Mouse (Mus musculus) megakaryocyte, embryonic 14.5 days (primary cell): Measurements from ENCODE around the gene Haus3. TPM values are rescaled to one million over a fixed set of nuclear protein-coding genes. Genes with fewer than 3 reads are reported as not detected.

Experiments
- H3K27me3 ChIP-seq: replicated peaks from 2 replicates; pipeline ENCODE3; 2012; ENCODE audit warnings: inconsistent platforms
- H3K36me3 ChIP-seq: replicated peaks from 2 replicates; pipeline ENCODE3; 2012; ENCODE audit warnings: low read length, inconsistent platforms, mixed read lengths
- H3K4me1 ChIP-seq: 2 replicates; pipeline ENCODE4 v1.6.1; 2012; ENCODE audit warnings: inconsistent platforms
- H3K4me3 ChIP-seq: replicated peaks from 2 replicates; pipeline ENCODE3; 2012; ENCODE audit warnings: moderate library complexity, mild to moderate bottlenecking, inconsistent platforms
- H3K9me3 ChIP-seq: 2 replicates; pipeline ENCODE4 v1.6.1; 2012; ENCODE audit warnings: inconsistent platforms
- FLI1 ChIP-seq: IDR thresholded peaks from 2 replicates; pipeline ENCODE4 v1.6.1; 2012; ENCODE audit warnings: low read length, inconsistent platforms, mixed read lengths
- GATA1 ChIP-seq: IDR thresholded peaks from 3 replicates; pipeline ENCODE4 v1.6.1; 2012; ENCODE audit warnings: mixed read lengths, low read length, inconsistent platforms, borderline replicate concordance
- polyA plus RNA-seq: library from polyadenylated mRNA; stranded (reverse); fragments of >175 nt; gene quantifications from 2 replicates; pipeline ENCODE4 v1.2.3, GENCODE M21; 2012; ENCODE audit warnings: low replicate concordance; ENCODE audit not compliant: insufficient read depth

The Haus3 gene
- polyA plus RNA-seq, 1 experiment, result 1.6 TPM

- Histone ChIP-seq H3K4me1 (peaks cover 65% of the 10 kb centered on the region), H3K36me3 (no peaks in the 10 kb centered on the region), H3K4me3 (no peak overlapping the region), H3K27me3 (peaks cover 4% of the 10 kb centered on the region), H3K9me3 (peaks cover 6% of the 10 kb centered on the region)
- TF ChIP-seq GATA1, result no peak
- TF ChIP-seq FLI1, result no peak
Observed at GRCm38 (mm10) chr5:34201396-34201795, 32.1 kb upstream of the Haus3 start.

DNA sequence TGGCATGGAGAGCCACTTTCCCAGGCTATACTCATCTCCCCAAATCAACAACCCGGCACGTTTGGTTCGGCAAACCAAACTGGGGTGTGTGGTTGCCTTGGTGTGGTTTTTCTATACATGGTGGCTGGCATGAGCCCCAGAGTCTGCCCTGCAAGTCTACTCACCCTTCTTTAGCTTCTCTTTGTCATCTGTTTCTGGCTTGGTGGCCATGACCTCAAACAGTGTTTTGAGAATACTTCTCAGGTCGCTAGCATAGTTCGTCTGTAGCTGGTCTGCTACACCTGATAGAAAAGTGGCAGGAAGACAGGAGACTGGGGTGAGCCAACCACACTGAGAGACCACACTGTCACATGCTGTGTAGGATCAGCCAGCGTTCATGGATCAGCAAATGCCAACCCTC is 29.3 kb upstream of the Haus3 start:
- H3K27me3 ChIP-seq, result peaks cover 4% of the 10 kb centered on the region
- H3K4me3 ChIP-seq, result no peak overlapping the region
- peaks cover 67% of the 10 kb centered on the region for H3K4me1 ChIP-seq
- no peaks in the 10 kb centered on the region for H3K36me3 ChIP-seq
- no peak for TF ChIP-seq GATA1
- no peak for TF ChIP-seq FLI1
- peaks cover 6% of the 10 kb centered on the region for H3K9me3 ChIP-seq

- Histone ChIP-seq H3K4me3 (no peak overlapping the region), H3K9me3 (peaks cover 6% of the 10 kb centered on the region), H3K4me1 (peaks cover 67% of the 10 kb centered on the region), H3K36me3 (no peaks in the 10 kb centered on the region), H3K27me3 (peaks cover 4% of the 10 kb centered on the region)
- TF ChIP-seq GATA1 (no peak), FLI1 (no peak)
Observed at GRCm38 (mm10) chr5:34197243-34197642, 27.9 kb upstream of the Haus3 start.

- Histone ChIP-seq H3K27me3 (peaks cover 4% of the 10 kb centered on the region), H3K4me3 (peak overlapping the region; percentile 1), H3K4me1 (peaks cover 63% of the 10 kb centered on the region), H3K9me3 (peaks cover 6% of the 10 kb centered on the region), H3K36me3 (no peaks in the 10 kb centered on the region)
- TF ChIP-seq FLI1 (no peak), GATA1 (no peak)
Observed at GRCm38 (mm10) chr5:34196423-34196822, 27.1 kb upstream of the Haus3 start.

- H3K4me1 ChIP-seq, result peaks cover 63% of the 10 kb centered on the region
- TF ChIP-seq GATA1, result no peak
- no peak for TF ChIP-seq FLI1
- peaks cover 4% of the 10 kb centered on the region for H3K27me3 ChIP-seq
- peak overlapping the region; percentile 66 for H3K4me3 ChIP-seq
- H3K36me3 ChIP-seq, result no peaks in the 10 kb centered on the region
- peaks cover 6% of the 10 kb centered on the region for H3K9me3 ChIP-seq
Observed at GRCm38 (mm10) chr5:34195786-34196185, 26.5 kb upstream of the Haus3 start.

- Histone ChIP-seq H3K27me3 (peaks cover 4% of the 10 kb centered on the region), H3K4me1 (peaks cover 60% of the 10 kb centered on the region), H3K36me3 (peaks cover 3% of the 10 kb centered on the region), H3K9me3 (peaks cover 6% of the 10 kb centered on the region), H3K4me3 (peak overlapping the region; percentile 10)
- TF ChIP-seq FLI1 (no peak), GATA1 (no peak)
Observed at GRCm38 (mm10) chr5:34194975-34195662, 25.8 kb upstream of the Haus3 start.

DNA sequence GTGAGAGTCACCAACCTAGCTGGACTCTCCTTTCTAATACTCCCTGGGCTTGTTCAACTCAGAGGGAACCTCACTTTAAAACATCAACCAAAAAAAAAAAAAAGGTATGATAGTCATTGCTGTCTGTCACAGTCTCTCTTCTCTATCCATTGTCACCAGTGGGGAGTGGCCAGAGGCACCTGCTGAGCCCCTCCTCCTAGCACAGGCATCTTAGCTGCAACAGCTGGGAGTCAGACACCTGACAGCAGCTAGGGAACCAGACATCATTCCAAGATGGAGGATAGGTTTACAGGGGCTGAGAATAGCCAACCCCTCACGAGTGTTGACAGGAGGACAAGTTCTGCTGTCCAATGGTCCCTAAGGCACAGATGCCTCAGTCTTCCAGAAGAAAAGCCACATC is 25.1 kb upstream of the Haus3 start:
- peaks cover 4% of the 10 kb centered on the region for H3K27me3 ChIP-seq

GRCm38 (mm10) chr5:34191843-34192242 is 22.5 kb upstream of the Haus3 start:
- H3K9me3 ChIP-seq, result no peaks in the 10 kb centered on the region
- no peak for TF ChIP-seq FLI1
- no peak for TF ChIP-seq GATA1

More for the DNA sequence above, 25.1 kb upstream of the Haus3 start:
- Histone ChIP-seq H3K4me1 (peaks cover 60% of the 10 kb centered on the region), H3K36me3 (peaks cover 3% of the 10 kb centered on the region), H3K4me3 (no peak overlapping the region), H3K9me3 (peaks cover 2% of the 10 kb centered on the region)
- TF ChIP-seq FLI1 (no peak), GATA1 (no peak; the same call in 2 of the 3 replicates)

DNA sequence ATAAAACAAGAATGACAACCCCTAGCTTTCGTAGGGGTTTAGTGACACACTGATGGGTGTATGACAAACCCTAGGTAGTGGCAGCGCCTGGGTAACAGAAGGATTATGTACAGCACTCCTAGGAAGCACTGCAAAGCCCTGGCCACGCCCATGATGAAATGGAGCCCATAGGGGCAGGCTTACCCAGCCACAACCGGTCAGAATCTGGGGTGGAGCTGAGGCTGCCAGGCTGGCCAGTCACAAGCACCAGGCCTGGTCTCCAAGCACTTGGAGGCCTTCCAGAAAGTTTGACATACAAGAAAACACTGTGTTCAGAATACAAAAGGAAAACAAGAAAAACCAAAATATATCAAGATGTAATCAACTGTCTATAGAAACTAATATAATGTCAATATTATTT is 21.7 kb upstream of the Haus3 start:
- Histone ChIP-seq H3K36me3 (peaks cover 3% of the 10 kb centered on the region), H3K27me3 (no peaks in the 10 kb centered on the region), H3K4me3 (no peak overlapping the region), H3K4me1 (peaks cover 63% of the 10 kb centered on the region), H3K9me3 (no peaks in the 10 kb centered on the region)
- TF ChIP-seq FLI1 (no peak), GATA1 (no peak)

More at GRCm38 (mm10) chr5:34191843-34192242, 22.5 kb upstream of the Haus3 start:
- H3K27me3 ChIP-seq, result no peaks in the 10 kb centered on the region
- peaks cover 63% of the 10 kb centered on the region for H3K4me1 ChIP-seq
- H3K4me3 ChIP-seq, result no peak overlapping the region
- H3K36me3 ChIP-seq, result peaks cover 3% of the 10 kb centered on the region

- no peaks in the 10 kb centered on the region for H3K9me3 ChIP-seq
- TF ChIP-seq GATA1 (no peak), FLI1 (no peak)
Observed at GRCm38 (mm10) chr5:34189521-34189920, 20.2 kb upstream of the Haus3 start.

More at GRCm38 (mm10) chr5:34189521-34189920, 20.2 kb upstream of the Haus3 start:
- H3K27me3 ChIP-seq, result no peaks in the 10 kb centered on the region
- peaks cover 17% of the 10 kb centered on the region for H3K36me3 ChIP-seq
- H3K4me3 ChIP-seq, result peak overlapping the region; percentile 6
- H3K4me1 ChIP-seq, result peaks cover 66% of the 10 kb centered on the region
